Mouse (Mus musculus): ENCODE results near the gene Pde11a. TPM values are rescaled to one million over a fixed set of nuclear protein-coding genes. Genes with fewer than 3 reads are reported as not detected.
A peak's percentile ranks its signal among the peaks of the same experiment; 100 is the strongest.

Pde11a gene
- total RNA-seq, 2 experiments from 2014 or later: not detected

DNA sequence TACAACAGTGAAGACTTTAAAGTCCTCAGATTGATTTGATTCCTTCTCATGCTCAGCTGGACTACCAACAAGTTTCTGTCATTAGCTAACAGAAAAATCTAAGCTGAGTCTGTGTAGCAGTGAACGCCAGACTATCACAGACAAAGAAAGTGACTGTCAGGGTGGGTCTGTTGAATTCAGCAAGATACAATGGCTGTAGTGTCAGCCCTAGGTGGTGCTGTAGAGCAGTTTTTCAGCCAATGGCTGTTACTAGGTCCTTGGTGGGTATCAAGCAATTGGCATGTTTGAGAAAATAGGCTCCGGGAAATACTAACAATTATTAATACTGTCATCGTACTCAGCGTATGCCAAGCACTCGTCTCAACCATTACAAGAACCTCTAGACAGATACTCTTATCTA lies 274.5 kb downstream of the Pde11a start:
- ATAC-seq (replicated peaks; ENCODE audit: poor library complexity, severe bottlenecking): peak; percentile 87

DNA sequence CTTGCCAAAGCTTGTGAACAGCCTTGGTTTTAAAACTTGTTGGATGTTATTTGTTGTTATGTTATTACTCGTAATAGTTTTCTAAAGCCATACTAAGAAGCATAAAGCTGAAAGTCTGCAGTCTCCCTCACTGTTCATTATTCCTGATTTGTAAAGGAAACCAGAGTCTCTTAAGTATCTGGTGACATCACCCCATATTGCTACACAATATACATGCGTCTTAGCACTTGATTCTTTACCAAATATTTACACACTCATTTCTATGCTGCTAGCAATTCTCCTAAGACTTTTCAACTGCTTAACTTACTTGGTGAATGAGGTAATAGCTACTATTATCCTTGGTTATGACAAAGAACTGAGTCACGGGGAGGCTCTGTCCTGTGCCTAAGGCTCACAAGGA lies 278.4 kb downstream of the Pde11a start:
- ATAC-seq (replicated peaks; ENCODE audit: poor library complexity, severe bottlenecking): no peak

DNA sequence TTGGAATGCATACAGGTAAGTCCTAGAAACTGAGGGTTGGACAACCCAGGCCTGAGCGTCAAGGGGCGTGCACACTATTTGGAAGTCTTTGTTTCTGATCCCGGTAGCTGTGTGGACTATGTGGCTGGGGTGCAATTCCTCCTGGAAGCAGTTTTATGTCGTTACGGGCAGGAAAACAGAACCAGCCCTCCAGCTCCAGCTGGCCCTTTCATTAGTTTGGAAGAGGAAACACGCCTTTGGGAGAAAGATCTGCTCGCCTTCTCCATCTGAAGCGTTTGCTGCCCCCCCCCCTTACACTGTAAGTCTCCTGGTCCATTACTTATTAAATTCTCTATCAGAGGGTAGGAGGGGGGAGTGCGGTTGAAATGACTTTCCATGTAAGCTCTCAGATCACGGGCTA lies 279.0 kb downstream of the Pde11a start:
- no peak for ATAC-seq (replicated peaks; ENCODE audit: poor library complexity, severe bottlenecking)

DNA sequence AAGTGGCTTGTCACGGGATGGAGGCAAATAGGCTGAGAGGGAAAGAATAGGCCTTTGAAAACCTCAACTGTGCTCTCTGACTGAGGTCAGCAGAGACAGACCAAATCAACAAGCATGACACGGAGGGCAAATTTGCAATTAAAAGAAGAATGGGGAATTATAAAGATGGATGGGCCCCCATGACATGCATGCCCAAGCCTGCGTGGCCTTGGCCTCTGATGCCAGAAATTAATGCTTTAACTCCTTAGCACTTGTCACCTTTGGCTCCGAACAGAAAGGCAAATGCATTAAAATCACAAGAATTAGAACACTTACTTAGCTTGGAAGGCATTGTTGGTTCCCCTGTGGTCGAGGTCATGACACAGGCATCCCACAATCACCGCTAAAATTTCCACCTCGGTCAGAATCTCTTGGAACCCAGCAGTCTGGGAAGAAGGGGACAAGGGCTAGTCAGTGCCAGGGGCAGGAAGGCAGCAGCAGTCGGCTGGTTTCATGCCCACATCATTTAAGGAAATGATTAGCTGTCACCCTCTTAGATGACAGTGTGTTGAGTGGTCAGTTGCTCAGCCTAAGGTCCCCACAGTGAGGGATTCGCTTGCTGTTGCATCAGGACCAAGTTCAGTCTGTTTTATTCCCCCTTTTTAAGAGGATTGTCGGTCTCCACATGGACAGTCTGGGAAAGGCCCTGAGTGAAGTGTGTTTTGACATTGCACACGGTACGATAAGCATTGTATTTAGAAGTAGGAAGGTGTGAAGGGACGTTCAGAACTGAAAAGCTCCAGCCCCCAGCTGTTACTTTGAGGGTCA lies 279.7 kb downstream of the Pde11a start:
- ATAC-seq (replicated peaks; ENCODE audit: poor library complexity, severe bottlenecking): no peak

DNA sequence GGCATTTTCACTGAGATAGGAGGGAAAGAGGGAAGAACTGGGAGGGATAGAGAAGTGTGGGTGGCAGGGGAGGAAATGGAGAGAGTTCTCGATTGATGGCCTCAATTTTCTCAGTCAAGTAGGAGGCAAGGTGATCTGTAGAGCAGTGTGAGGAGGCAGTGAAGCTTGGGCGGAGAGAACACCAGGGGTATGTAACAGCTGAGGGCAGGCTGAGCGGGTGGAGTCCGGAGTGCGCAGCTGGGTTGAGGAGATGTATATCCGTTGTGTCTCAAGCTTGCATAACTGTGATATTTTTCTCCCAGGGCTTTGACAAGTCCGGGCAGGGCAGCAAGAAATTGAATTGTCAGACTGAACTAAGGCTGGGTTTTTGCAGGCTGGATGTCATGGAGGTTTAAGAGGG lies 281.0 kb downstream of the Pde11a start:
- ATAC-seq (replicated peaks; ENCODE audit: poor library complexity, severe bottlenecking): no peak

DNA sequence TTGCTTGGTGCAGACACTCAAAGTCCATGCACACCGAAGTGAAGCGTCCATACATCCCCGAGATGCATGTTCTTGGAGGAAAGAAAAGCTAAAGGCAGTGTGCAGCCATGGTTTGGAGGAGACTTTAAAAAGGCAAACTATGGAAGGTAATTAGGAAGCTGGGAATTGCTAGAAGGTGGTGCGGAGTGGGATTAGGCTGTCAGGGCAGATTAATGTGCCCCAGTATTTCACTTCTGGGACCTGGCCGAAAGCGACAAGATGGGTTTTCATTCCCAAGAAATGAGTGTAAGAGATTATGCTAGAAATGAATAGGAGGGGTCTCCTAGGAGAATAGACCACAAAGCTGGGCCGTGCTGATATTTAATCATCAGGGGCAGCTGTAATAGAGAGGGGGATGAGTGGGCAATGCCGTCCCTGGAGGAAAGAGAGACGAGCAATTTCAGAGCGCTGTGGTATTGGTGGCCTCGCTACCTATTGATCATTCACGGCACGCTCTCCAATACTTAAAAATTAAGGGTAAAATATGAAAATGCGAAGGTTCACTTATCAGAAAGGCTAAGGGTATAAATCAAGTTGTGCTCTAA lies 284.7 kb downstream of the Pde11a start:
- no peak for ATAC-seq (replicated peaks; ENCODE audit: poor library complexity, severe bottlenecking)

DNA sequence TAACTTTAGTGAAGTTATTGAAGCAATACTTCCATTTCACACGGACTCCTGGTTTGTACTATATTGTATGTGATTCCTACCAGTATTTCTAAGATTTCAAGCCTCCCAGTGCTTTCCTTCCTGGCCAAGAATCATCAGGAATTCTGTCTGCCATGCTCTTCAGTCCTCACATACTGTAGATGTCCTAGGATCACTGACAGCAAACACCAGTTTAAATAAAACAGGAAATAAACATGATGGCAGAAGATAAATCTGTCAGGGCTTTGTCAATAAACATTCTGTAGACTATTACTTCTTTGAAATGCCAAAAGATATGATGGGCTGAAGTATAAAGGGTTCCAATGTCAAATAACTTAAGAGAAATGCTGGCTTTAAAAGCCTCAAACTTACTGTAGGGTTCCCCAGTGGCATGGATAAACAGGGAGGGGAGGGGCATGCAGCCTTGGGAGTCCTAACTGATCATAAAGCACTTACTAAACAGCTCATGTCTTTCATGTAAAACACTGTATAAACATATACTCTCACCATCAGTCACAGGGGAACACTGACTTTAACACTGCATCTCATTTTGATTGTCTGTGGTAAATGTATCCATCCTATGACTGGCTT lies 285.6 kb downstream of the Pde11a start:
- no peak for ATAC-seq (replicated peaks; ENCODE audit: poor library complexity, severe bottlenecking)

DNA sequence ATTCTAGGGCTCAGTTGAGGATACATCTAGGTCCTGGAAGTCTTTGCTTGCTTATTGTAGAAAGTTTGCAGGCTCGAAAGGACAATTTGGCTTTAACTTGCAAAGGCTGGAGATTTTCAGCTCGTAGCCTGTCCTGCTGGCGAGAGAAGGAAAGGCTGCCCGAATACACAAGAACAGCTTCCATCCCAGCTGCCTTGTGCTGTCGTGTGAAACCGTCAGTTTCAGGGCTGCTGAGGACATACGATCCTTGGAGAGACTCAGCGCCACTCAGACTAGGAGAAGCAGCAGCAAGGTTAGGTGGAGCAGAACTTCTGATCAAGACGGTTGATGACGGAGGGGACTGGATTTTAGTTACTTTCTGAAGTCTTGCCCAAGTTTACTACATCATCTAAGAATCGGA lies 287.2 kb downstream of the Pde11a start:
- ATAC-seq (replicated peaks; ENCODE audit: poor library complexity, severe bottlenecking): no peak

DNA sequence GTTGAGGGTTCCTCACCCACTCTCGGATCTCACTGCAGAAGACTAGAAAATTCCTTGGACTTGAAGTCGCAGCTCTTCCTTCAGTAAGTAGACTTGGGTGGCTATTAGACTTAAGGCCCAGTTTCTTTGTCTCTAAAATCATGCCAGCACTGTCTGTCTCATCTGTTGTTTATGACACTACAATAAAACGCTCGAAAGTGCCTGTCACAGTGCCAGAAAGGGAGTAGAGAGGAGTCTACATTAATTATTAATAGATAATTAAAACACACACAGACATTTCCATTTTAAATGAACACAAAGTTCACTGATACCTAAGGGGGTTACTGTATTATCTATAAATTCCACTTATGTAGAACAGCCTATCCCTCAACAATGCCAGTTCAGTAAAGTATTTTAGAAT lies 287.7 kb downstream of the Pde11a start:
- no peak for ATAC-seq (replicated peaks; ENCODE audit: poor library complexity, severe bottlenecking)

DNA sequence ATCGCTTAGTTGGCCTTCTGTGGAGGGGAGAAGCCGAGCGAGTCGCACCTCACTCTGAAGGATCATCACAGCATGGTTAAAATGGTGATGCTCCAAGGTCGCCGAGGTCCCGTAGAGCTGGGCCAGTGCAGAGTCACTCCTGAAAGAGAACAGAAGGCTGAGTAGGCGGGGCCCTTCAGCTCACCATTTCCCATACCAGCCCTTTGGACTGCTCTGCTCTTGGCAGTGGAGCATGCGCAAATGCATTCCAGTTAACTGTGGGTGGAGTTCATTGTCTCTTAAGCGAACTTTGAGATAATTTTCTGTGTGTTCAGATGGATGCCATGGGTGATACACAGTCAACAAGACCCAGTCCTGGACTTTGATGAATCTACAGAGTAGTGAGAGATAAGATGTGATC lies 288.5 kb downstream of the Pde11a start:
- ATAC-seq (replicated peaks; ENCODE audit: poor library complexity, severe bottlenecking): no peak

DNA sequence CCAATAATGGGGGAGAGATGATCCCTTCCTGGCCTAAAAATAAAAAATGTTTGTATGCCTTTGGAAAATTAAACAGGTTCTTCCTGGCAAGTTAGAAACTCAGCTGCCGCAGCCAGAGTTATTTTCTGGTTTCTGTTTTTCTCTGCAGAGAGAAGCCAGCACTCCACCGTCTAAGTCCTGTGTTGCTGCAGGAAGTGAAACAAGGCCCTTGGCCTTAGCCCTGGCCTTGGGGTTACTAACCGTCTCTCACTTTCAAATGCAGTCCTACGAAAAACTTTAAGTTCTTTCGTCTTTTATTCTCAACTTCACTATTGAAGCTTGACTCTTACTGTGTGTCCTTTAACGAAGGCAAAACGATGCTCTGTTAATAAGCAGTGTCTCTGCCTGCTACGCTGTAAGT lies 289.0 kb downstream of the Pde11a start:
- peak; percentile 95 for ATAC-seq (replicated peaks; ENCODE audit: poor library complexity, severe bottlenecking)

DNA sequence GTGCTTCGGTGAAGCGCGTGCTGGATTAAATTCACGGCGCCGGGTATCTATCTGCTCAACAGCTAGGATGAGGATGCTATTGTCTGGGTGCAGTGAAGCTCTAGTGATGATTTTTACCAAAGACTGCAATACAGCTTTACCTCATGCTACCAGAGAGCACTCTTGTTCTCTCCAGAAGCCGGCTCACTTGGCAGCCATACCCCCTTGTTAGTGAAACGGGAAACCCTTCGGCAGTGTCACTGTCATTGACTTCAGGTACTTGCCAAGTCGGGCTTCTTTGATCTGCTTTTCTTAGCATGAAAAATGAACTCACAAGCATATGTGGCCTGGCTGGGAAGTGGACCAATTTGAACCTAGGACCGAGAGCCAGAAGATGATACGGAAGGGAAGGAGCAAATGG lies 290.8 kb downstream of the Pde11a start:
- ATAC-seq (replicated peaks; ENCODE audit: poor library complexity, severe bottlenecking): no peak

DNA sequence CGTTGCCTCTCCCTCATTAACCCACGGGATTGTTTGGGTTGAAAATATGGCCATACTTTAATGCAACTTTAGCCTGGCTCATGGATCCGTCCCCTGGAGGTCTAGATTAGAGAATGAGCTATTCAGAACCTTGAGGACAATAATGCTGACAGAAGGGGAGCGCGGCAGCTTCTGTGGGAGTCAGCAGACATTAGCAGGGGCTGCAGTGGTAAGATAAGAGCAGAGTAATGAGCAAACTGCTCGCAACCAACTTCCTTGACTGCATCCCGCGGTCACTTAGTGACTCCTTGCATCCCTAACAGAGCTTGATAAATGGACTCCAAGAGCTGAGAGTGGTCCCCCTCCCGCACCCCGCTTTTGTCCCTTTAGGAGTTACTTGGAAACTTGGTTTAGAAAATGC lies 296.4 kb downstream of the Pde11a start:
- ATAC-seq (replicated peaks; ENCODE audit: poor library complexity, severe bottlenecking): no peak

DNA sequence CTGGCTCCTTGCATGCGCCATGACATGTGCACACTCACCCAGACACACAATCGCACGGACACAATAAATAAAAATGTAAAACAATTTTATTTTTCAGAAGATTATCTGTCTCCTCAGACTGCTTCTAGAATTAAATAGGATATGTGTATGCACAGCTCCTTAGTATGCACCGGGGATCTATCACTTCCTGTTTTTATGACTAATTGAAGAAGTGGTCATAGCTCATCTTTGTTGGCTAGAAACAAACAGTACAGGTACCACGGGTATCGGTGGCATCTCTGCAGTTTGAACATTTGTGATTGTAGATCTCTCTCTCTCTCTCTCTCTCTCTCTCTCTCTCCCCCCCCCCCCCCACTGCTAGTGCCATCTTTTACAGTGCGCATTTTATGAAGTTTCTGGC lies 298.5 kb downstream of the Pde11a start:
- peak; percentile 84 for ATAC-seq (replicated peaks; ENCODE audit: poor library complexity, severe bottlenecking)

DNA sequence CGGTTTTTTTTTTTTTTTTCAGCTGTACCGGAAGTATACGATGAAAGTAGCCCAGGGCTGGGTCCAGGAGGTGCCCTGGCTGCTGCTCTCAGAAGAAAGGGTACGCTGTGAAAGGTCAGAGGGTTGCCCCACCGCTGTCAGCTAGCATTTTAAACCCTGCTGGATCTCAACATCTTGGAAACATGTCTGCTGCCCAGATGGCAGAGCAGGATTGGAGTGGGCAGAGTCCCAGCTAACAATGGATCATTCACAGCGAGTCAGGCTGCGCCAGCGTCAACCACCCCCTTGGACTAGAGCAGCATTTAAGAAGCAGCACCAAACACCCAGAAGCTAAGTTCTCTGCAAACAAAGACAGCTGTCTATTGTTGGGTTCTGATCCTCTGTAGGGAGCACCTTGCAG lies 308.5 kb downstream of the Pde11a start:
- ATAC-seq (replicated peaks; ENCODE audit: poor library complexity, severe bottlenecking): no peak

DNA sequence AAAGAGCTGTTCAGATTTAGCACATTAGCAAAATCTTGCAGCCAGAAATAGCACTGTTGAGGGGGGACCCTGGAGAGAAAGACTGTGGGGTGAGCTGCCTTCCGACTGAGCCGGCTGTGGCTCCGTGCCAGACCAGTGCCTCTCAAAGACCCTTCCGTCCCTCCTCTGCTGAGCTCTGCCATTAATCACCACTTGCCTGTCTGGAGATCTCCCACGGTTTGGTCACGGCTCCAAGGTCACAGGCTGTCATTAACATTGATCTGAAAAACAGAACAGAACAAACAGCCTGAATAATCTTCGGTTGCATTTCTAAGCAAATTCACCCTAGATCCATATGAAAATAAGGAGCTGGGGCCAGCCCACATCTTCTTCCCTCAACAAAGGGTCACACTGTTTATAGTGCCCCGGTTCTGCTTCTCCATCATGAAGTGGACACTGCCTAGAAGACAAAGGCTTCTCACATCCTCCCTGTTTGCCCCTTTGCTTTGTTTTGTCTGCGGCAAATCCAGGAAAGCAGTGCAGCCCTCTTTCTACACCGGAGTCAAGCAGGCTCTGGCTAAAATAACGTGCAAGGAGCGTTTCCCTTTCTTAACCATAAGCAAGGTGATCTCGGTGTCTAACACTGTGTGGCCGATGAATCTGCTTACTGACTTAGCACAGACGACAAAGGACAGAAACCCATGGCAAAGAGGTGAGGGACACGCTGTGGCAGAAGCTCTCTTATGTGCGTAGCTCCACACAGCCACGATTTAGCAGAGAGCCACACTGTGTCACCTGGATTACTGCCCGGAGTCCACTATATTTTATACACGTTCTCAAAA lies 309.3 kb downstream of the Pde11a start:
- no peak; the same call in 1 of the 2 replicates for ATAC-seq (replicated peaks; ENCODE audit: poor library complexity, severe bottlenecking)

DNA sequence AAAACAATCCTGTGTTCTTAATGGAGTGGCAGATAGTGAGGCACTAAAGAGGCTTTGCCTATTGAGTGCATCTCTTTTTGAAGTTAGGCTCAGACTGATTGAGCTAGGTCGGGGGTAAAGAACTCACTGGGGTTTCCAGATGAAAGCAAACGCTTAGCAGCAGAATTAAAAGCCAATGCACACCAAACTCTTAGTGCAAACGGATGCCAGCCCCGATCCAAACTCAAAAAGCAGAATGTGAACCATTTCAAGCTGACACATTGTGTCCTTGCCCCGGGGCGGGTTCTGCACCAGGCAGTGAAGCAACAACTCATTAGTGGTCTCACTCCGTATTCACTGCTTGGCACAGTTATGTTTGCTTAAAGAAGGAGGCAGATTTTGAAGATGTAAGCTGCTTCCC lies 321.7 kb downstream of the Pde11a start:
- no peak for ATAC-seq (replicated peaks; ENCODE audit: poor library complexity, severe bottlenecking)

DNA sequence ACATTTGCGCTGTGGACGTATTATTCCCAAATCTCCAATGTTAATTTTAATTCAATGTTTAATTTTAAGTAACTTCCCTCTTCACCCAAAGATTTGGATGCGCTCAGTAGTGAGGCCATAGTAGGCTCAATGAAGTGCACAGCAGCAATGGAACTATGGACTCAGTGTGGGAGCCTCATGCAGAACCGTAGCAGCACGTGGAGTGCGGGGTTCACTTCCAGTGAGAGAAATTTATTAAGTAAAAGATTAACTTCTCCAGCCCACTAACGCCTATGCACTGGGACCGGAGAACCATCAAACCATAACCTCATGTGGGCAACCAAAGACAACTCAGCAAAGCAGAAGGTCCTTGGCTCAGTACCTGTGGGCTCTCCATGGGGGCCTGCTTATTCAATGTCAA lies 322.4 kb downstream of the Pde11a start:
- no peak for ATAC-seq (replicated peaks; ENCODE audit: poor library complexity, severe bottlenecking)

DNA sequence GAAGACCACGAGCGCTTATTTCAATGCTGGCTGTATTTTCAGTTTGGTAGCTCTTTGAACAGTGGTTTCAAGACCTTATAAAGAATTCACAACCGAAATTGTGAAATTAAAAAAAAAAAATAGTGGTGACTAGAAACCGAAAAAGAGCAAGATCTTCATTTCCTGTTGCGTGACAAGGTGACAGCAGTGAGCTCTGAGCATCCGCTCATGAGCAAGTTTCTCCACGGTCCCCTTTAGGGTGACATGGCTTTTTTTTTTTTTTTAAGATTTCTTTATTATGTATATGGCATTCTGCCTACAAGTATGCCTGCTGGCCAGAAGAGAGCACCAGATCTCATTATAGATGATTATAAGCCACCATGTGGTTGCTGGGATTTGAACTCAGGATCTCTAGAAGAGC lies 323.1 kb downstream of the Pde11a start:
- no peak for ATAC-seq (replicated peaks; ENCODE audit: poor library complexity, severe bottlenecking)

DNA sequence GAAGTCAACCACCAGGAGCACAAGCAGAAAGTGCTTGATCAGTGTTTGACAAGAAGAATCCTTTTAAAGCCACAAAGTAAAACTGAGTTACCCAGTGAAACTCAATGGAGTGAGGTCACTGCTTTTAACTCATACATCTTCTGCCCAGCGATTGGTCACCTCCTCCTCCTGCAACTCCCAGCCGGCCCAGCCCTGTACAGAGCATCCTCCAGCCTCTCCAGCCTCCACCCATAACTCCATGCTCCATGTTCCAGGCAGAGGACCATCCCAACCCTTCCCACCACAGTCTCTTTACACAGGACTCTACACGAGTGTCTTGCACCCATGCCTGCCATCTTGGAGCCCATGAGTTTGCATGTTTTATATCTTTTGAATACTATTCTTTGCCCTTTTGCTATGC lies 323.9 kb downstream of the Pde11a start:
- no peak for ATAC-seq (replicated peaks; ENCODE audit: poor library complexity, severe bottlenecking)

DNA sequence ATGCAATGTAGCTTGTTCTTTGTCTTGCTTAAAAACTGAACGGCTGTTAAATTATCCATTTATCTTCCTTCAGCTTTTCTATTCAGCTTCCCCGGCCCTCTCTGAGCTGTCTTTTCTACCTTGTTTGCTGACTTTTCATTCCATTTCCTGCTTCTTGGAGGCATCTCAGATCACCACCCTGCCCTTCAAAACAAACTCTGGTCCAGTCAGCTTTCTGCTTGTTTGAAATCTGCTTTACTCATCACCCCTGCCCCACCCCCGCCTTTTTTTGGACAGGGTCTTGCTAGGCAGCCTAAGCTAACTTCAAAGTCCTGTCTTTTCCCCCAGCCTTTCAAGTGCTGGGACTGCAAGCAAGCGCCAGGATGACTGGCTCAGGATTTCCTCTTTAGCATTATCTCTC lies 332.4 kb downstream of the Pde11a start:
- no peak for ATAC-seq (replicated peaks; ENCODE audit: poor library complexity, severe bottlenecking)
